Mouse (Mus musculus) megakaryocyte, embryonic 14.5 days (primary cell): ENCODE data around the gene H2-DMb2. TPM values are rescaled to one million over a fixed set of nuclear protein-coding genes. Genes with fewer than 3 reads are reported as not detected.

Source experiments
- H3K27me3 ChIP-seq: replicated peaks from 2 replicates; pipeline ENCODE3; 2012; ENCODE audit warnings: inconsistent platforms
- H3K36me3 ChIP-seq: replicated peaks from 2 replicates; pipeline ENCODE3; 2012; ENCODE audit warnings: low read length, inconsistent platforms, mixed read lengths
- H3K4me1 ChIP-seq: 2 replicates; pipeline ENCODE4 v1.6.1; 2012; ENCODE audit warnings: inconsistent platforms
- H3K4me3 ChIP-seq: replicated peaks from 2 replicates; pipeline ENCODE3; 2012; ENCODE audit warnings: moderate library complexity, mild to moderate bottlenecking, inconsistent platforms
- H3K9me3 ChIP-seq: 2 replicates; pipeline ENCODE4 v1.6.1; 2012; ENCODE audit warnings: inconsistent platforms
- FLI1 ChIP-seq: IDR thresholded peaks from 2 replicates; pipeline ENCODE4 v1.6.1; 2012; ENCODE audit warnings: low read length, inconsistent platforms, mixed read lengths
- GATA1 ChIP-seq: IDR thresholded peaks from 3 replicates; pipeline ENCODE4 v1.6.1; 2012; ENCODE audit warnings: mixed read lengths, low read length, inconsistent platforms, borderline replicate concordance
- polyA plus RNA-seq: library from polyadenylated mRNA; stranded (reverse); fragments of >175 nt; gene quantifications from 2 replicates; pipeline ENCODE4 v1.2.3, GENCODE M21; 2012; ENCODE audit warnings: low replicate concordance; ENCODE audit not compliant: insufficient read depth

H2-DMb2 gene
- polyA plus RNA-seq, 1 experiment, result 1.5 TPM

DNA sequence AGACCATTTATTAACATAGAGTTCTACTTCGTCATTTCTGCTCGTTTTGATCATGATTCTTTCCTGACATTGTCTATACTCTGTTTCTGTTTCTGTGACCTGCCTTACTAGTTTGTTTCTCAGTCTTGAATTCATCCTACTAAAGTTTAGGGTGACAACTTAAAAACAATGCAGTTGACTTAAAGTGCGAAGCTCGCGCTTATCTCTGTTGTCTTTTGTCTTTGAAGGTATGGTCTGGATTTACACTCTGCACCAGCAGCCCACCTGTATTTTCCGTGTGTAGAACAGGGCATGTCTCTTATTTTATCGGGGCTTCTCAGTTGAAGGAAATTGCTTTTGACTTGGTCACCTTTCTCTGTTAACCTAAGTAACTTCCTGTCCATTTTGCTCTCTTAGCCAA lies 20.0 kb upstream of the H2-DMb2 start:
- no peaks in the 10 kb centered on the region for H3K27me3 ChIP-seq
- peak overlapping the region; percentile 96 for H3K4me3 ChIP-seq
- H3K4me1 ChIP-seq, result peaks cover 56% of the 10 kb centered on the region
- H3K9me3 ChIP-seq, result no peaks in the 10 kb centered on the region
- TF ChIP-seq FLI1 (no peak), GATA1 (no peak)
- peaks cover 49% of the 10 kb centered on the region for H3K36me3 ChIP-seq

DNA sequence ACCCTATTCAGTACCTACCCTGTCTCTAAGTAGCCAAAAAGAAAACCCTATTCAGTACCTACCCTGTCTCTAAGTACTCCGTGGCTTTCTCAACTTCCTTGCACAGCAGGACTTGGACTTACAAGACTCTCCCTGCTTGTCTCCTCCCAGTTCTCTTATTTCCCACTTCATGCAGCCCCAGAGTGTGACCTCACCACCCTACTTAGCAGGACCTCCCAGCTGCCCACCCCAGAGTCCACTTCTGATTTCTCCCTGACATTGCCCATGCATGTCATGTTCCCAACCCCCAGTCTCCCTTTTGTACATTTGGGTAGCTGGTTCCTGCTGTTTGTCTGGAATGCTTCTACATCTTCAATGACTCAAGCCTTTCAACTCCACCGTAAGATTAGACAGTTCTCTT lies 19.6 kb upstream of the H2-DMb2 start:
- Histone ChIP-seq H3K4me1 (peaks cover 58% of the 10 kb centered on the region), H3K27me3 (no peaks in the 10 kb centered on the region), H3K36me3 (peaks cover 49% of the 10 kb centered on the region), H3K9me3 (no peaks in the 10 kb centered on the region), H3K4me3 (peak overlapping the region; percentile 96)
- TF ChIP-seq FLI1 (no peak), GATA1 (no peak)

DNA sequence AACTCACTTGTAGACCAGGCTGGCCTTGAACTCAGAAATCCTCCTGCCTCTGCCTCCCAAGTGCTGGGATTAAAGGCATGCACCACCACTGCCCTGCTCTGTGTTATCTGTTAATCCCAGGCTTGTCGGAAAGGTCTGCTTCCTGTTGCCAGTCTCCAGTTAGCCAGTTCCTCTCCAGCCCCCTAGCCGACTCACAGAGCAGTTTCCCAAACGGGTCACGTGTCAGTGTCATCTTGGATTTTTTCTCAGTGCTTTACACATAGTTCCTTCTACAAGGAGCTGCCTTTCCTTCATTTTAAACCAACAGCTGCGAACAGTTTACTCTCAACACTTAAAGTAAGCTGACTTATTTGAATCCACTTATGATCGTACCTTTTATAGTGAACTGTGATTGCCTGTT lies 18.5 kb upstream of the H2-DMb2 start:
- H3K36me3 ChIP-seq, result peaks cover 51% of the 10 kb centered on the region
- TF ChIP-seq FLI1 (no peak), GATA1 (no peak)
- no peaks in the 10 kb centered on the region for H3K27me3 ChIP-seq
- H3K4me1 ChIP-seq, result peaks cover 70% of the 10 kb centered on the region
- H3K9me3 ChIP-seq, result no peaks in the 10 kb centered on the region
- H3K4me3 ChIP-seq, result peak overlapping the region; percentile 85

DNA sequence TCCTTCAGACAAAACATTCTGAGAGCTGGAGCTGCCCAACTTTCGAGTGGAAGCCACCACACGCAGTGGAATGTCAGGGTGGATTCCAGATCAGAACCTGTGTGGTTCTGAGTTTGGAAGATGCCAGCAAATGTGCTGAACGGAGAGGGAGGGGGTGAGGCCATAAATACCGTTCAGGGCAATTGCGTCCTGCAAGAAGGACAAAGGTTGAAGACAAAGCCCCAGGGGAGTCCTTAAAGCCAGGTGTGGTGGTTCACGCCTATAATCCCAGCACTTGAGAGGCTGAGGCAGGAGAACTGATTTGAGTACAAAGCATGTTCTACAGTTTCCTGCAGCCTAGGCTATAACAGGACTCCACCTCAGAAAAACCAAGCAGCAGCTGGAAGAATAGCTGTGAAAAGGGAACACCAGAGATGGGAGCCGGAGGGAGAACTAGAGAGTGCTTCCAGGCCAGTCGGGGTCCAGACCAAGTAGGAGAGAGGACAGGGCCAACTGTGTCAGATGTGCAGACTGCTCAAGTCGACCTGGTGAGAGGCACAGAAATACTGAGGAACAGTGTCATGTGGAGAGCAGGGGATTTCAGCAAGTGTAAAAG lies 16.2 kb upstream of the H2-DMb2 start:
- Histone ChIP-seq H3K4me3 (peak overlapping the region; percentile 69), H3K27me3 (no peaks in the 10 kb centered on the region), H3K9me3 (no peaks in the 10 kb centered on the region), H3K36me3 (peaks cover 50% of the 10 kb centered on the region), H3K4me1 (peaks cover 77% of the 10 kb centered on the region)
- no peak for TF ChIP-seq FLI1
- TF ChIP-seq GATA1, result no peak

DNA sequence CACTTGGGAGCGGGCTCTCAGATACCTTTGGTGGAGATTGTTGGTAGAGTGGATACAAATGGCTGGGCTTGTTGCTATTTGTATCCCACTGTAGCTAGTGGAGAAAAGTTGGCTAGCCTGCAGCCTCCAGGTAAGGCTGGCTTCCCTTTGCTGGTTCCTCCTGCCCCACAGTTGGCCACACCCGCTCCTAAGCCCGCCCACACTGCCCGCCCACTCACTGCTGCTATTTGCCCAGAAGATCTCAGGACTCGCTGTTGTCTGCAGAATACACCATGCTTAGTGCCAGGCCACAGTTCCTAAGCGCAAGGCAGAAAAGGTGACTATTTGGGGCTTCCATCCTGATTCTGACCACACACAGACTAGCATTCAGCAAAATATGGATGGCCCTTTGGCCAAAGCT lies 15.6 kb upstream of the H2-DMb2 start:
- no peak overlapping the region for H3K4me3 ChIP-seq
- no peaks in the 10 kb centered on the region for H3K9me3 ChIP-seq
- H3K27me3 ChIP-seq, result no peaks in the 10 kb centered on the region
- peaks cover 50% of the 10 kb centered on the region for H3K36me3 ChIP-seq
- peaks cover 77% of the 10 kb centered on the region for H3K4me1 ChIP-seq
- TF ChIP-seq GATA1 (no peak), FLI1 (no peak)

DNA sequence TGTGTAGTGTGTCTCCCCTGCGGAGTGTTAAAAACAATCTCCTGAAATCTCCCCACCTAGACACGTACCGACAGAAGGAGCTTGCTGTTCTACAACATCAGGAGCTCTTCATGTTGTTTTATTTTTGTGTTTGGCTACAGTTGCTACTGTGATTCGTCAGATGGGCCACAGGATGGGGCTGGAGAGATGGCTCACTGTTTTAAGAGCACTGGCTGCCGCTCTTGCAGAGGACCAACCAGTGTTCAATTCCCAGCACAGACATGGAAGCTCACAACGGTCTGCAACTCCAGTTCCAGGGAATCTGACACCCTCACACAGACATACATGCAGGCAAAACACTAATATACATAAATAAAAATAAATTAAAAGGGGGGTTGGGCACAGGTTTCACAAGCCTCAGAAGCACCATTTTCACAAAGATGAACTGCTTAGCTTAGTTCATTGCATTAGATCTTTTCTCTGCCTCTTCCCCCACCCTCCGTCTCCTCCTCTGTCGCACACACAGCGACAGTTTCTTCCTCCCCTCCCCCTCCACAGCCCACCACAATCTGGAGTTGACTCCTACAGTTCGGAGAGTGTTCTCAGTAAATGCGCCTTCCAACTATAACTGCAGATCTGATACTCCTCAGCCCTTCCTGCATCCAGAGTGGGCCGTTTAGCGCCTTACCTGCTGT lies 14.7 kb upstream of the H2-DMb2 start:
- Histone ChIP-seq H3K4me3 (no peak overlapping the region), H3K27me3 (no peaks in the 10 kb centered on the region), H3K9me3 (no peaks in the 10 kb centered on the region), H3K4me1 (peaks cover 77% of the 10 kb centered on the region), H3K36me3 (peaks cover 50% of the 10 kb centered on the region)
- TF ChIP-seq GATA1 (no peak), FLI1 (no peak)

DNA sequence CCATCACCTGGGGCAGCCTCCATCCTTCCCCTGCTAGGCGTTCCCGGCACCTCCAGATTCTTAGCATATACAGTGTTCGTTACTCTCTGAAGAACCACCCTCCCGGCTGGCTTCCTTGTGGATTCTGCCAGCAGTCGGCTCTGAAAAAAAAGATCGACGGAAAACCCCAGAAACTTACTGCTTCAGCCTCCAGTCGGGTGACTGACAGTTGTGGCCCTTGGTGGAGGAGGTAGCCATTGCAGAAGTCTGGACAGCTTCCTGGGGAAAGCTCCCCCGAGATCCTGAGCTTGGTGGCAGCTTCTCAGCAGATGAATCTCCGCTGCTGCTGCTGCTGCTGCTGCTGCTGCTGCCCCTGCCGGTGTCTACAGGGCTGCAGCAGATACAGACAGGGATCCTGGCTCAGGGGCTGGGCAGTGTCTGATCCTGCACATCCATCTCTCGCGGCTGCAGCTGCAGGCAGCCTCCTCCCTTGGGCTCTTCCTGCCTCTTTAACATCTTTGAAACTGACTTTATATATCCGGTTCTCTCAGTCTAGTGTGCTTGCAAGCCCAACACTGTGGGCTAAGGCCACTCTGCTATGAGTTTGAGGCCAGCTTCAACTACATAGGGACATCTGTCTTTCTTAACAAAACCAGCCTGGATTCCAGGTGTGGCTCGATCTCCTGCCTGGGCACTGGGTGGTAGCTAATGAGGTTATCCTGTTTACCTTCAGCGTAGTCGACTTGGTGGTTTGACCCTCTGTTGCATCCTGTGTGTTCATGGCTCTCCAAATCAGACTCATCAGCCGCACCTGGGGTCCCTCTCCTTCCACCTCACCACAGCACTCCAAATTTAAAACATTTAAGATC lies 13.9 kb upstream of the H2-DMb2 start:
- TF ChIP-seq FLI1 (no peak), GATA1 (no peak)
- peaks cover 75% of the 10 kb centered on the region for H3K4me1 ChIP-seq
- H3K36me3 ChIP-seq, result peaks cover 45% of the 10 kb centered on the region
- H3K9me3 ChIP-seq, result no peaks in the 10 kb centered on the region
- no peaks in the 10 kb centered on the region for H3K27me3 ChIP-seq
- H3K4me3 ChIP-seq, result no peak overlapping the region

DNA sequence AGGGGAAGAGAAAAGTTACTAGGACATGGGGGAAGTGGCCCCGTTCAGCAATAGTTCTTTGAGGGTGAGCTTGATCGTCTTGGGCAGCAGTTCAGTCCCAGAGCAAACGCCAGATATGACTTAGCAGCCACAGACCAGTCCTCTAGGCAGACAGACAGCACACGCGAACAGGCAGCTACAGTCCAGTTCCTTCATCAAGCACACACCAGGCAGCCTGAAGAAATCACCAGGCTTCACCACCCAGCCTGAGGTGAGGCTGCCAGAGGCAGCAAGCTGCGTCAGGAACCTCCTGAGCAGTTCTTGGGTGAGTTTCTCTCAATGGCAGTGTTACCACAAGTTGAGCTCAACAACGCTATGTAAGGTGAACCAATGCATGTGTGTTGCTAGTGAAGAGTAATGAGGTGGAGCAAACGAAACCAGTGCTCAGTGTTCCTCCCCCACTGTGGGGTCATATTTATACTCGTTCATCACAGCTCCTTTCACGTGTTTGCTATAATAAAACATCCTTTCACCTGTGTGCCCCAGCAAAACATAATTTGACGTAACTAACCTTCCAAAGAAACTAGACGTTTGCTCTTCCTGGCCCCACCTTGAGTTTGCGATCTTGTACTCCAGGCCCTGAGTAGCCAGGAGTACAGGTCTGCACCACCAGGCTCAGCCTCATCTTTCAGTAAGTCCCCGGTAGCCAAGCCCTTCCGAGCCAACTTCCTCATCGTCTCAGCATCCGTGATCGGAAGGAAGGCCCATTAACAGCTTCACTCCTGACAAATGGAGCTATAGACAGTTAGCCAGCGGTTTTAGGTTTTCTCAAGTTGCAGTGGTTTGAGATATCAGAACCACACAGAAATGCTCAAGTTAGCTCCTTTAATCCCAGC lies 12.8 kb upstream of the H2-DMb2 start:
- H3K9me3 ChIP-seq, result no peaks in the 10 kb centered on the region
- peaks cover 40% of the 10 kb centered on the region for H3K36me3 ChIP-seq
- TF ChIP-seq GATA1 (no peak), FLI1 (no peak)
- H3K27me3 ChIP-seq, result no peaks in the 10 kb centered on the region
- no peak overlapping the region for H3K4me3 ChIP-seq
- H3K4me1 ChIP-seq, result peaks cover 76% of the 10 kb centered on the region

DNA sequence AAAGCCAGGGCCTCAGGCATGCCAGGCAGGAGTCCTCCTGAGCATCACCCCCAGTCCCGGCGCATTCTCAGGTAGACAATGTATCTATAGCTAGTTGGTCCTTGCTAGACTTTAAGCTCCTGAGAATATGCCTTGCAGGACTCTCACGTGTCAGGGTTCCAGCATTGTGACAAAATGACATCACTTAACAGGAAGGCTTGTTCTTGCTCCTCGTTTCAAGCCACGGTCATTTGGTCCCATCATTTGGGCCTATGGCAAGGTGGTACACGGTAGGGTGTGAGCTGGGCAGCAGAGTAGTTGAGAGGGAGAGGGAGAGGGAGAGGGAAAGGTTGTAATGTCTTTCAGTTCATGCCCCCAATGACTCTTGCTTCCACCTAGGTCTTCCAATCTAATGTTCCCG lies 11.2 kb upstream of the H2-DMb2 start:
- Histone ChIP-seq H3K4me3 (no peak overlapping the region), H3K27me3 (peaks cover 2% of the 10 kb centered on the region), H3K36me3 (peaks cover 25% of the 10 kb centered on the region), H3K9me3 (no peaks in the 10 kb centered on the region), H3K4me1 (peaks cover 75% of the 10 kb centered on the region)
- TF ChIP-seq GATA1, result no peak
- TF ChIP-seq FLI1, result no peak
